Mouse (Mus musculus): Measurements from ENCODE around the gene Bpifb4. TPM values are rescaled to one million over a fixed set of nuclear protein-coding genes. Genes with fewer than 3 reads are reported as not detected.

Gene Bpifb4
- total RNA-seq, 2 experiments from 2014 or later: not detected

GRCm38 (mm10) chr2:154000501-154000900 lies 62.5 kb downstream of the Bpifb4 start:
- intact Hi-C loops (cut with DNase I): no loop called here
- no peak for DNase-seq (ENCODE audit: low spot score in 2 of 2)

GRCm38 (mm10) chr2:154001056-154001455 lies 63.0 kb downstream of the Bpifb4 start:
- no peak for DNase-seq (ENCODE audit: low spot score in 2 of 2)
- intact Hi-C loops (cut with DNase I): no loop called here

GRCm38 (mm10) chr2:154004456-154004855 lies 66.4 kb downstream of the Bpifb4 start:
- DNase-seq (ENCODE audit: low spot score in 2 of 2): no peak
- intact Hi-C loops (cut with DNase I): no loop called here

GRCm38 (mm10) chr2:154005094-154005493 lies 67.1 kb downstream of the Bpifb4 start:
- no peak for DNase-seq (ENCODE audit: low spot score in 2 of 2)
- intact Hi-C loops (cut with DNase I): no loop called here

- intact Hi-C loops (cut with DNase I): no loop called here
- no peak for DNase-seq (ENCODE audit: low spot score in 2 of 2)
These were observed 67.7 kb downstream of the Bpifb4 start for GRCm38 (mm10) chr2:154005734-154006133.

GRCm38 (mm10) chr2:154006331-154006730 lies 68.3 kb downstream of the Bpifb4 start:
- intact Hi-C loops (cut with DNase I): no loop called here

GRCm38 (mm10) chr2:154007381-154007780 lies 69.4 kb downstream of the Bpifb4 start:
- no peak for DNase-seq (ENCODE audit: low spot score in 2 of 2)
- intact Hi-C loops (cut with DNase I): no loop called here

More at GRCm38 (mm10) chr2:154006331-154006730, 68.3 kb downstream of the Bpifb4 start:
- DNase-seq (ENCODE audit: low spot score in 2 of 2): peak in 1 of 2 experiments; percentile 3

GRCm38 (mm10) chr2:154007965-154008364 lies 70.0 kb downstream of the Bpifb4 start, which contains the start of gene Bpifa2:
TSS of gene Bpifa2 (plus strand) at chr2:154008265.
- intact Hi-C loops (cut with DNase I): no loop called here
- DNase-seq (ENCODE audit: low spot score in 2 of 2): no peak

Other genes with a start within 250 kb of the Bpifb4 start
- not detected for gene Dnmt3c, start 241.6 kb upstream of the Bpifb4 start, total RNA-seq (2021)
- gene Mapre1, start 196.9 kb upstream of the Bpifb4 start, total RNA-seq (2021): 100 to 1,000 TPM; 137 to 151 TPM
- under 1 TPM; 0.23 to 0.66 TPM for gene Efcab8, start 158.3 kb upstream of the Bpifb4 start, total RNA-seq (2021)
- not detected for gene Sun5, start 67.1 kb upstream of the Bpifb4 start, total RNA-seq (2021)
- gene Bpifb2, start 63.2 kb upstream of the Bpifb4 start, total RNA-seq (2021): not detected
- gene Bpifb6, start 37.8 kb upstream of the Bpifb4 start, total RNA-seq (2021): not detected
- gene Bpifb3, start 20.0 kb upstream of the Bpifb4 start, total RNA-seq (2021): not detected
- gene Bpifa6, start 36.7 kb downstream of the Bpifb4 start, total RNA-seq (2021): not detected
- not detected for gene Bpifa2, start 70.1 kb downstream of the Bpifb4 start, total RNA-seq (2021)
- gene Bpifa3, start 192.1 kb downstream of the Bpifb4 start, total RNA-seq (2021): not detected
- gene Bpifa1, start 204.7 kb downstream of the Bpifb4 start, total RNA-seq (2021): not detected
- not detected for gene Bpifa5, start 224.4 kb downstream of the Bpifb4 start, total RNA-seq (2021)

All from left cerebral cortex, postnatal 14 days (tissue).